Mouse (Mus musculus) G1E (cell line): ENCODE data around the gene Tlr6.
A peak's percentile ranks its signal among the peaks of the same experiment; 100 is the strongest.

Source experiments
- CTCF ChIP-seq: IDR thresholded peaks from 2 replicates; pipeline ENCODE4 v1.5.1; 2012; ENCODE audit warnings: low read depth, low read length, inconsistent platforms, mixed read lengths
- GATA1 ChIP-seq: IDR thresholded peaks from 2 replicates; pipeline ENCODE4 v1.6.1; 2012; ENCODE audit warnings: borderline replicate concordance, low read length, inconsistent platforms, mixed read lengths
- GATA2 ChIP-seq: IDR thresholded peaks from 2 replicates; pipeline ENCODE4 v1.6.1; 2012; ENCODE audit warnings: low read depth, low read length, inconsistent platforms, borderline replicate concordance
- POLR2AphosphoS5 ChIP-seq: IDR thresholded peaks from 2 replicates; pipeline ENCODE4 v1.6.1; 2012; ENCODE audit warnings: low read depth, low read length, inconsistent platforms; ENCODE audit not compliant: insufficient replicate concordance
- TAL1 ChIP-seq: conservative IDR thresholded peaks from 2 replicates; pipeline ENCODE4 v1.6.1; 2012; ENCODE audit warnings: low read depth, low read length, inconsistent platforms, mixed read lengths

DNA sequence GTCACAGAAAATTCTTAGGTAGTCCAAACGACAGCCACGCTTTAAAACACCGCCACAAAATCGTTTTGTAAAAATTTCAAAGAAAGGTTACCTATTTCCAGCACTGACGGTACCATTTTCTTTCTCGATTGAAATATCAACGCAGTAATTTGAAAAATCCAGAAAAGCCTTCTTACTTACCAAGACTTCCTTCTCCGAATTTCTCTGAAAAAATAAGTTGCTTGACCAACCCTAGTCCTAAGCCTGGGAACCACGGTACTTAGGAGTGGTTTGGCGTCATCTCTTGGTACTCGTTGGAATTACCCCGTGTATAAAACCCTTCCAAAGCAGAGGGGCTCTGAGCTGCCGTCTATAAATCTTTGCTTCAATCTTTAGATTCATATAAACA lies at the start of gene Tlr6:
- TF ChIP-seq CTCF (peak; percentile 66), TAL1 (no peak), GATA1 (no peak), POLR2AphosphoS5 (no peak), GATA2 (no peak)
